Comparison of ENCODE assay signal across 9 mouse cellular contexts in the genomic region with DNA sequence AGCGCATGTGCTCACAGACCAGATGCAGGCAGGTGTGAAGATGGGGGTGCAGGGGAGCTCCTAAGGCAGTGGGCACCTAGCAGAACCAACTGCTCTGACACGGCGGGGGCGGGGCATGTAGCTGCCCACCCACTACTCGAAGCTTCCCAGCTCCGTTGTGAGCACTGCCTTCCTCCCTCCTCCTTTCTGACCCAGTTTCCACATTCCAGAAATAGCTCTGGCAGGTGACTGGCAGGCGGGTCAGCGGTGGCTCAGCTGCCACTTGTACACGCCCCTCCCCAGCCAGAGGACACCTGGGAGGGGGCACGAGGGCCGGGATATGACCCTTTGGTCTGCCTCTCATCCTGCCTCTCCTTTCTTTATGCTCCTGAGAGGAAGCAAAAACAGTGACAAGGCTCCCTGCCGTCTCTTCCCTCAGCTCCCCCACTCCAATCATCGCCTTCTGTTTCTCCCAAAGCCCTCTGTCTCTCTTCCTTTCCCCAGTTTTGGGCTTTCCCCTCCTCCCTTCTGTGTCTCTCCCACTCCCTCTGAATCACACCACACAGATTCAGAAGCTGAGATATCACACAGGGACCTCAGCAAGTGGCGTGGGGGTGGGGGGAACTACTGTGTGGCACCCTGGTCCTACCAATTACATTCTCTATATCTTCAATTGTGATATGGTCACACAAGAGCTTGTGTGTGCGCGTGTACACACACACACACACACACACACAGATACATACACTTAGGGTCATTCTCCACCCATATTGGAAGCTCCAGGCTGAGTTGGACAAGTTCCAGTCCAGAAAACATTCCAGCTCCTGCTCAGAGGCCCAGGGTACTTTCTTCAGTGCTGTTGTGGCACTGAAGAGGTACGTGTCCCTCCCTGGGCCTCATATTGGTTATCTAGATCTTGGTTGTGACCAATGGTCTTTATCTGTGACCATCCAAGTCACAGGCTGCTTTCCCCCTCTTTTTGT. TPM values are rescaled to one million over a fixed set of nuclear protein-coding genes. Genes with fewer than 3 reads are reported as not detected.
A peak's percentile ranks its signal among the peaks of the same experiment; 100 is the strongest.
DNase-seq lines count a peak whose midpoint lies in the region; ATAC-seq and TF ChIP-seq lines count a peak whose summit lies in the region.
"Had no signal": no experiment of that assay in that cellular context is flagged by ENCODE, and none has a peak within 500 bp of the region (broad histone marks: within the 10 kb centered on the region; RNA-seq: fewer than 3 reads in every experiment).

No protein-coding gene starts in this region.

- H3K9me3 ChIP-seq in forebrain, embryonic 12.5 days, result no peaks in the 10 kb centered on the region
- H3K9me3 ChIP-seq in hindbrain, embryonic 15.5 days, result no peaks in the 10 kb centered on the region
- H3K9me3 ChIP-seq in midbrain, embryonic 12.5 days, result no peaks in the 10 kb centered on the region

- DNase-seq in layer of hippocampus, adult 2 months (ENCODE audit: low spot score in 2 of 2), result peak; percentile 60 to 88
- DNase-seq in layer of hippocampus, postnatal 10 days (ENCODE audit: low spot score in 2 of 2), result no peak
- peak; percentile 75 to 83 for DNase-seq in left cerebral cortex, postnatal 36 days (ENCODE audit: low spot score in 2 of 2)
- peak; percentile 93 for DNase-seq in telencephalon, adult 2 months (ENCODE audit: low read depth, low spot score)
- no peak for DNase-seq in urinary bladder, postnatal 36 days (ENCODE audit: low spot score in 2 of 2)

- no peak for TF ChIP-seq CTCF in layer of hippocampus, adult 2 months (conservative IDR thresholded peaks at IDR 0.05)

- ATAC-seq in forebrain, embryonic 12.5 days (ENCODE audit: low FRiP score), result no peak
- ATAC-seq in hindbrain, embryonic 15.5 days (ENCODE audit: low FRiP score, low read depth), result peak; percentile 29; the same call in 1 of the 2 replicates
- ATAC-seq in midbrain, embryonic 12.5 days (ENCODE audit: low FRiP score, low read depth), result no peak
- ATAC-seq: Patski had no signal

- peak overlapping the region; percentile 4; the same call in 1 of the 2 replicates for H3K4me3 ChIP-seq in layer of hippocampus, adult 2 months
- no peak overlapping the region for H3K4me3 ChIP-seq in forebrain, embryonic 12.5 days (replicated peaks)
- H3K4me3 ChIP-seq in hindbrain, embryonic 15.5 days, result no peak overlapping the region
- no peak overlapping the region for H3K4me3 ChIP-seq in midbrain, embryonic 12.5 days

- intact Hi-C loops in left cerebral cortex, postnatal 36 days (cut with DNase I), result no loop called here

- H3K4me2 ChIP-seq in forebrain, embryonic 12.5 days, result peak overlapping the region; percentile 40
- peak overlapping the region; percentile 10 for H3K4me2 ChIP-seq in hindbrain, embryonic 15.5 days
- H3K4me2 ChIP-seq in midbrain, embryonic 12.5 days (replicated peaks), result peak overlapping the region; percentile 20; the same call in 1 of the 2 replicates

- no peaks in the 10 kb centered on the region for H3K36me3 ChIP-seq in forebrain, embryonic 12.5 days (replicated peaks)
- no peaks in the 10 kb centered on the region for H3K36me3 ChIP-seq in hindbrain, embryonic 15.5 days
- no peaks in the 10 kb centered on the region for H3K36me3 ChIP-seq in midbrain, embryonic 12.5 days

- 21% methylated on average over 17 of the region's 17 CpGs for WGBS in forebrain, embryonic 12.5 days
- WGBS in hindbrain, embryonic 15.5 days, result 21% methylated on average over 17 of the region's 17 CpGs
- 24% methylated on average over 17 of the region's 17 CpGs for WGBS in midbrain, embryonic 12.5 days

- peaks cover 40% of the 10 kb centered on the region for H3K4me1 ChIP-seq in forebrain, embryonic 12.5 days
- peaks cover 39% of the 10 kb centered on the region for H3K4me1 ChIP-seq in hindbrain, embryonic 15.5 days (replicated peaks)
- peaks cover 38% of the 10 kb centered on the region for H3K4me1 ChIP-seq in midbrain, embryonic 12.5 days

- H3K9ac ChIP-seq in forebrain, embryonic 12.5 days, result peak overlapping the region; percentile 38; the same call in 1 of the 2 replicates
- no peak overlapping the region for H3K9ac ChIP-seq in hindbrain, embryonic 15.5 days
- H3K9ac ChIP-seq in midbrain, embryonic 12.5 days (replicated peaks), result no peak overlapping the region; the same call in 1 of the 2 replicates

- H3K27ac ChIP-seq in layer of hippocampus, adult 2 months, result peak overlapping the region; percentile 94
- peak overlapping the region; percentile 65 for H3K27ac ChIP-seq in forebrain, embryonic 12.5 days
- peak overlapping the region; percentile 65 for H3K27ac ChIP-seq in hindbrain, embryonic 15.5 days (replicated peaks)
- H3K27ac ChIP-seq in midbrain, embryonic 12.5 days (replicated peaks), result 0 out of 2 replicates have a peak overlapping the region, but pooled peaks have one; percentile 35

- no peaks in the 10 kb centered on the region for H3K27me3 ChIP-seq in forebrain, embryonic 12.5 days
- no peaks in the 10 kb centered on the region for H3K27me3 ChIP-seq in hindbrain, embryonic 15.5 days
- H3K27me3 ChIP-seq in midbrain, embryonic 12.5 days, result no peaks in the 10 kb centered on the region
- H3K27me3 ChIP-seq: Patski had no signal

RNA-seq across cellular contexts. Expression of a gene that starts 57.6 kb away (rescaled TPM):
- 10 to 100 TPM; 14.3 to 18.6 TPM for total RNA-seq in layer of hippocampus, adult 2 months (2021)
- total RNA-seq in layer of hippocampus, postnatal 10 days (2021), result 10 to 100 TPM; 21.4 to 23.4 TPM
- 61.4 and 95.4 TPM in 2 replicates for polyA plus RNA-seq in forebrain, embryonic 12.5 days (2016; fragmentation: Nextera tagmentation; extraction: Ambion mirVana)
- polyA plus RNA-seq in hindbrain, embryonic 15.5 days (2015; fragmentation: Nextera tagmentation; extraction: Ambion mirVana), result 42.4 and 44.8 TPM in 2 replicates
- 10 to 100 TPM; 16.6 to 16.9 TPM for total RNA-seq in left cerebral cortex, postnatal 36 days (2021)
- polyA plus RNA-seq in midbrain, embryonic 12.5 days (2016; fragmentation: Nextera tagmentation; extraction: Ambion mirVana), result 107 and 144 TPM in 2 replicates

Comparison
In these comparisons a context has a peak if more than half of its experiments do, and no peak if none do; other contexts are left out.
1. DNase-seq: peak in layer of hippocampus, adult 2 months (2 of 2), left cerebral cortex, postnatal 36 days (2 of 2) and telencephalon, adult 2 months (single experiment); none in layer of hippocampus, postnatal 10 days (0 of 2) and urinary bladder, postnatal 36 days (0 of 2).
2. H3K27ac ChIP-seq: peak in every context shown above with its lines; median percentile 94 in layer of hippocampus, adult 2 months; 65 in forebrain, embryonic 12.5 days; 65 in hindbrain, embryonic 15.5 days; 35 in midbrain, embryonic 12.5 days.
3. Peak in every context shown above with its lines, with median percentiles within 50 percentile points of each other: H3K4me2 ChIP-seq.